Mouse (Mus musculus) stomach, postnatal 0 days (tissue): Measurements from ENCODE around the gene Rnf43.

ENCODE experiments used
- CTCF ChIP-seq: IDR thresholded peaks from 2 replicates; pipeline ENCODE4 v1.5.1; 2016; ENCODE audit warnings: antibody characterized with exemption, low read depth, mild to moderate bottlenecking, moderate library complexity
- EP300 ChIP-seq: optimal IDR thresholded peaks from 2 replicates; pipeline ENCODE3; 2016; ENCODE audit warnings: antibody characterized with exemption

DNA sequence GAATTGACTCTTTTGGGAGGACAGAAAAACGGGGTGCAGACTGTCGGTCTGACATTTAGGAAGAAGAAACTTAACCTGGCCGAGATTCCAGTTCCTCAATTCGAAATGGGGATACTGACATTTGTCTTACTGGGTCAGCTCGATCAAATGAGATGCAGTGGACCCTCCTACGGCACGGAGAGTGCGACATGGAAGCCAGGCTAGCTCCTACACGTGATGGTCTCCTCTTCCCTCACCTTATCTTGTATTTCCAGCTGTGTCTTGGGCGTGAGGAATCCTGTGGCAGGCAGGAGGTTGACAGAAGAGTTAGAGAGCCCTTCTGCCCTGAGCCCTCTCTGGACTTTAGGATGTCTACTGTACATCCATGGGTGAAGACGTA lies 87.5 kb downstream of the Rnf43 start:
- no peak for TF ChIP-seq CTCF
- TF ChIP-seq EP300, result no peak
